Mouse (Mus musculus) heart, embryonic 10.5 days (tissue): Measurements from ENCODE around the gene Slc9a3. TPM values are rescaled to one million over a fixed set of nuclear protein-coding genes. Genes with fewer than 3 reads are reported as not detected.

Source experiments
- DNase-seq: peaks from one replicate; pipeline ENCODE4 v3.0.0-alpha.2; 2017; ENCODE audit warnings: low spot score
- H3K27ac ChIP-seq: fragments of 300-500 bp; sonication (generic); 2 replicates; pipeline ENCODE4 v1.5.1; 2016; ENCODE audit warnings: mild to moderate bottlenecking
- H3K27me3 ChIP-seq: fragments of 300-500 bp; sonication (generic); 2 replicates; pipeline ENCODE4 v1.6.1; 2016; ENCODE audit warnings: mild to moderate bottlenecking; ENCODE audit not compliant: poor library complexity, insufficient read depth, severe bottlenecking
- H3K36me3 ChIP-seq: fragments of 300-500 bp; sonication (generic); 2 replicates; pipeline ENCODE4 v1.6.1; 2016; ENCODE audit warnings: mild to moderate bottlenecking, moderate library complexity
- H3K4me1 ChIP-seq: fragments of 300-500 bp; sonication (generic); 2 replicates; pipeline ENCODE4 v1.6.1; 2016; ENCODE audit warnings: mild to moderate bottlenecking
- H3K4me3 ChIP-seq: fragments of 300-500 bp; sonication (generic); 2 replicates; pipeline ENCODE4 v1.5.1; 2016; ENCODE audit warnings: mild to moderate bottlenecking, moderate library complexity
- H3K9me3 ChIP-seq: fragments of 300-500 bp; sonication (generic); 2 replicates; pipeline ENCODE4 v1.6.1; 2016; ENCODE audit warnings: mild to moderate bottlenecking, moderate library complexity
- whole genome bisulfite sequencing: fragments of 180-500 bp; shearing (Covaris S2); methylation state at CpG from one replicate; pipeline ENCODE4 v1.1.7; 2016; 5-methylcytosine and 5-hydroxymethylcytosine counted together
- polyA plus RNA-seq: library from polyadenylated mRNA; unstranded; fragments of >200 nt; fragmentation: Nextera tagmentation; extraction: Ambion mirVana; gene quantifications from 2 replicates; pipeline ENCODE4 v1.2.1, GENCODE M21; 2016

Slc9a3 gene
- polyA plus RNA-seq, 1 experiment from 2014 or later = 0.04 TPM

GRCm38 (mm10) chr13:74113626-74114191 is 7.5 kb upstream of the Slc9a3 start:
- peaks cover 20% of the 10 kb centered on the region for H3K4me1 ChIP-seq
- H3K9me3 ChIP-seq = no peaks in the 10 kb centered on the region
- peaks cover 10% of the 10 kb centered on the region; the same call in 1 of the 2 replicates for H3K27me3 ChIP-seq
- WGBS = 65% methylated on average over 6 of the region's 6 CpGs
- no peak for DNase-seq
- no peak overlapping the region for H3K27ac ChIP-seq
- no peaks in the 10 kb centered on the region for H3K36me3 ChIP-seq
- no peak overlapping the region for H3K4me3 ChIP-seq

DNA sequence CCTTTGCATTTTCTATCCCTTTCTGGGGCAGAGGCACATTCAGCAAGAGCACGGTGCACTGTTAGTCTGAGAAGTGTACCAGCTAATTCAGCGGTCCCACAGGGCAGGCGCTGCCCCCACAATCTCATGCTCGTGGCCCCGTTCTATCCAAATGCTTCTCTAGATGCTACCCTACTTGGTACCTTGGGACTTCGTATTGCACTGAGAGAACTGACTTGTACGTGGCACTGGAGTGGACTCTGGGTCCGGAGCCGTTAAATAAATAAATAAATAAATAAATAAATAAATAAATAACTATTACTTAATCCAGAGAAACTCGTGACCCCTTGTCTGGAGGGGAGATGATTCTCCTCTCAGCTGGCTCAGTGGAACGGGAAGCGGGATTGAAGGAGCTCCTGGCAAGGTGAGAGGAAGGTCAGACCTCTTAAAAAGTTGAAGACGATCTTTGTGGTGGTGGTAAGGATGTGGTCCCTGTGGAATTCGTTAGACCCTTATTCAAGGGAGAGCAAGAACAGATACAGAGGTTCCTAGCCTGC is 606 bp downstream of the Slc9a3 start:
- peaks cover 85% of the 10 kb centered on the region for H3K27me3 ChIP-seq
- no peaks in the 10 kb centered on the region for H3K9me3 ChIP-seq
- peaks cover 9% of the 10 kb centered on the region; the same call in 1 of the 2 replicates for H3K4me1 ChIP-seq
- peak overlapping the region; percentile 60 for H3K4me3 ChIP-seq
- DNase-seq = no peak
- no peaks in the 10 kb centered on the region for H3K36me3 ChIP-seq
- H3K27ac ChIP-seq = no peak overlapping the region
- whole genome bisulfite sequencing = 32% methylated on average over 14 of the region's 14 CpGs

DNA sequence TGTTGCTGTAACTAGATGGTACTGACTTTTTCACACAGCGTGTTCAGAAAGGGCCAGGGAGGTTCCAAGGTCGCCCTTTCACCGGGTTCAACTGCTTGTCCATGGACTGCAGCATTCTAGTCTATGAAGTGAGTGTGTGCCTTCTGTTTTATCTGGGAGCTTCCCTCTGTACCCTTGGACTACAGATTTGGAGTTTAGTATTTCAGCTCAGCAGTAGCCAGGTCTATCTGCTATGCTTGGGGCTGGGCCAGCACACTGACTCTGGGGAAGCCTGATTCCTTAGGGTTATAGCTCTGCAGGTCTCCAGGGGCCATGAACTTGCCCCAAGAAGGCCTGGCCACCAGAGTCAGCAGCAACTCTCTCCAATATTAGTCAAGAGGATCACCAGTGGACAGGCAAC is 1.4 kb downstream of the Slc9a3 start:
- peaks cover 92% of the 10 kb centered on the region for H3K27me3 ChIP-seq
- WGBS = 64% methylated on average over 3 of the region's 3 CpGs

DNA sequence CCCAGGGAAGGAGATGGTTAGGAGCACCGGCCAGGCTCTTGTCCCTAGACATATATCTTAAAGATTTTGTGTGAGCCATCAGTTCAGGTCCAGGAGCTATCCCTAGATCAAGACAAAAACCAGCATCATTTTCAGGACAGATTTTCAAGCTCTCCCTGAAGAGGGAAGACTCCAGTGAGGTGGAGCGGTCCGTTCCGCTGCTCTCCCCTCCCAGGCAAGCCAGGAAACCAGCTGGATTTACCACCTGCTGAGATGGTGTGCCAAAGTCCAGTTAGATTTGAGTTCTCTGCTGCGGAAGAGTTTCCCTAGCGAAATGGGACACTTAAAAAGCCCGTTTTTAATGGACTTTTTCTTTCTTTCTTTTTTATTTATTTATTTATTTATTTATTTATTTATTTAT is 6.3 kb downstream of the Slc9a3 start:
- Histone ChIP-seq H3K36me3 (no peaks in the 10 kb centered on the region), H3K9me3 (no peaks in the 10 kb centered on the region), H3K27me3 (peaks cover 45% of the 10 kb centered on the region), H3K4me3 (no peak overlapping the region), H3K4me1 (no peaks in the 10 kb centered on the region), H3K27ac (no peak overlapping the region)
- no peak for DNase-seq
- WGBS = 75% methylated on average over 7 of the region's 7 CpGs

More for the DNA sequence above, 1.4 kb downstream of the Slc9a3 start:
- Histone ChIP-seq H3K4me3 (no peak overlapping the region), H3K27ac (no peak overlapping the region), H3K36me3 (no peaks in the 10 kb centered on the region), H3K9me3 (no peaks in the 10 kb centered on the region), H3K4me1 (peaks cover 9% of the 10 kb centered on the region; the same call in 1 of the 2 replicates)
- DNase-seq = no peak

DNA sequence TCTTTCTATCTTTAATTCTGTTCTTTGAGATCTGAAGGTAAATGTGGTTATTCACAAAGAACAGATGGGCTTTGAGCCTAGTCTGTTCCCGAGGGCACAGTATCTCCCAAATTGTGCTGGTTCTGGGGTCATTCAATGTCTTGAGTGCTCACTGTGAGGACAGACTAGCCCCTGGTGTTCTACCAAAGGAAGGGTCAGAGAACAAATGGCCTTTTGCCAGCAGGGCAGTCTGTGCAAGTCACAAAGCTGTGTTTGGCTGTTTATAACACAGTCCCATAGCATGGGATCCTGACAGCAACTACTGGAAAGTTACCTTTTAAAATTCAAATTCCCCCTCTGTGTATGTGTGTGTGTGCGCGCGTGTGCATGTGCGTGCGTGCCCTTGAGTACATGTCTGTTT is 8.7 kb downstream of the Slc9a3 start:
- DNase-seq = no peak

GRCm38 (mm10) chr13:74138906-74139647 is 17.8 kb downstream of the Slc9a3 start:
- Histone ChIP-seq H3K36me3 (no peaks in the 10 kb centered on the region), H3K27ac (no peak overlapping the region), H3K9me3 (no peaks in the 10 kb centered on the region), H3K27me3 (no peaks in the 10 kb centered on the region), H3K4me1 (peaks cover 2% of the 10 kb centered on the region; the same call in 1 of the 2 replicates), H3K4me3 (no peak overlapping the region)
- 78% methylated on average over 7 of the region's 7 CpGs for WGBS
- DNase-seq = no peak

More for the DNA sequence above, 8.7 kb downstream of the Slc9a3 start:
- Histone ChIP-seq H3K4me1 (no peaks in the 10 kb centered on the region), H3K36me3 (no peaks in the 10 kb centered on the region), H3K27me3 (peaks cover 22% of the 10 kb centered on the region; the same call in 1 of the 2 replicates), H3K27ac (no peak overlapping the region), H3K4me3 (no peak overlapping the region), H3K9me3 (no peaks in the 10 kb centered on the region)
- 85% methylated on average over 6 of the region's 6 CpGs for WGBS

GRCm38 (mm10) chr13:74140793-74141192 is 19.5 kb downstream of the Slc9a3 start:
- no peak for DNase-seq
- Histone ChIP-seq H3K9me3 (no peaks in the 10 kb centered on the region), H3K27me3 (no peaks in the 10 kb centered on the region), H3K36me3 (no peaks in the 10 kb centered on the region), H3K27ac (no peak overlapping the region), H3K4me3 (no peak overlapping the region), H3K4me1 (peaks cover 4% of the 10 kb centered on the region; the same call in 1 of the 2 replicates)
- 84% methylated on average over 6 of the region's 6 CpGs for WGBS

- Histone ChIP-seq H3K27ac (no peak overlapping the region), H3K9me3 (no peaks in the 10 kb centered on the region), H3K4me1 (peaks cover 4% of the 10 kb centered on the region; the same call in 1 of the 2 replicates), H3K27me3 (no peaks in the 10 kb centered on the region), H3K36me3 (no peaks in the 10 kb centered on the region), H3K4me3 (no peak overlapping the region)
- 67% methylated on average over 3 of the region's 3 CpGs for WGBS
- no peak for DNase-seq
Measured at GRCm38 (mm10) chr13:74143282-74143681, 22.0 kb downstream of the Slc9a3 start.

GRCm38 (mm10) chr13:74144120-74144884 is 23.0 kb downstream of the Slc9a3 start:
- 78% methylated on average over 7 of the region's 7 CpGs for WGBS
- Histone ChIP-seq H3K36me3 (no peaks in the 10 kb centered on the region), H3K4me3 (no peak overlapping the region), H3K4me1 (peaks cover 4% of the 10 kb centered on the region; the same call in 1 of the 2 replicates), H3K9me3 (no peaks in the 10 kb centered on the region), H3K27ac (peak overlapping the region; percentile 36; the same call in 1 of the 2 replicates), H3K27me3 (no peaks in the 10 kb centered on the region)
- no peak for DNase-seq

DNA sequence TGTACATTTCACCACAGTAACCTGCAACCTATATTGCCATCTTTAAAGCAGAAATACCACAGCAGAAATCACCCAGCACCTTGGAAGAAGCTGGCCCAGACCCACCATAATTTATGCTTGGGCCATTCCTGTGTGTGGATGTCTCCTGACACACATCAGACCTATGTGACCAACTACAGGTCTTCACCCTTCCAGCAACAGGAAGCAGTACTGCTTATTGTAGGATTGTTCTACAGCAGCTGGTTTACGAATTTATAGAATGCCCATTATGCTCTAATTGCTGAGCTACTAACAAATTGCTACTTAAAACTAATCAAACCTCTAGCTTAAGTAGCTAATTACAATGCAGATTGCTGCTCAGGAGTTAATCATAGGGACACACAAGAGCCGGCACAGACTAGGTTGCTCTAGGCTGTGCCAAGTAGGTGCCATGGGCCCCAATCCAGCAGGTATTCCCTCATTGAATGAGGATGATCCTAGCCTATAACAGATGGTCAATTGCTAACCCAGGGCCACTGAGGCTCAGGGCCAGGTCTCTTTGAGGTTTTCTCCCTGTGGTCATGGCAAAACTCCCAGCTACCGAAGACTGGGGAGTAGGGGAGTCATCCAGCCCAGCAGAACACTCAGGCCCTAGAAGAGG is 24.8 kb downstream of the Slc9a3 start:
- Histone ChIP-seq H3K4me1 (peaks cover 4% of the 10 kb centered on the region; the same call in 1 of the 2 replicates), H3K4me3 (no peak overlapping the region), H3K27me3 (no peaks in the 10 kb centered on the region), H3K9me3 (no peaks in the 10 kb centered on the region), H3K27ac (no peak overlapping the region), H3K36me3 (no peaks in the 10 kb centered on the region)
- no peak for DNase-seq
- WGBS = 79% methylated on average over 3 of the region's 3 CpGs

DNA sequence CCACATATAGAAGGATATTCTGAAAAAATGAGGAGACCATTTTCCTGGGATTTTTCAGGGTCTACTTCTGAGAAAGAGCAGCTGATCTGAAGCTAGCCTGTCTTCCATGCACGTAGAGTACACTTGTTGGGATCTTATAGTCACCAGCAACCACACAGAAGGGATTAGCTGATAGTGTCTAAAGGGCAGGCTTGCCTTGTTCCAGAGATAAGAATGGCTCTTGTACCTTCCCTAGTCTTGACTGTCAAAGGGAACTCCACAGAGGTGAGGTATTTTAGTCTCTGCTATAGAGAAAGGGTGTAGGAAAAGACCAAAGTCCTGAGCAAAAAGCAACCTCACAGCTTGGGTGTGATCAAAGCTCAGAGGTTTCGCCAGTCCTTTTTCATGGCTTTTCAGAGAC is 26.1 kb downstream of the Slc9a3 start:
- peaks cover 4% of the 10 kb centered on the region; the same call in 1 of the 2 replicates for H3K4me1 ChIP-seq
- H3K4me3 ChIP-seq = no peak overlapping the region
- no peaks in the 10 kb centered on the region for H3K9me3 ChIP-seq
- no peak overlapping the region for H3K27ac ChIP-seq
- 70% methylated on average over 2 of the region's 2 CpGs for WGBS
- no peaks in the 10 kb centered on the region for H3K27me3 ChIP-seq
- no peaks in the 10 kb centered on the region for H3K36me3 ChIP-seq
- DNase-seq = no peak

DNA sequence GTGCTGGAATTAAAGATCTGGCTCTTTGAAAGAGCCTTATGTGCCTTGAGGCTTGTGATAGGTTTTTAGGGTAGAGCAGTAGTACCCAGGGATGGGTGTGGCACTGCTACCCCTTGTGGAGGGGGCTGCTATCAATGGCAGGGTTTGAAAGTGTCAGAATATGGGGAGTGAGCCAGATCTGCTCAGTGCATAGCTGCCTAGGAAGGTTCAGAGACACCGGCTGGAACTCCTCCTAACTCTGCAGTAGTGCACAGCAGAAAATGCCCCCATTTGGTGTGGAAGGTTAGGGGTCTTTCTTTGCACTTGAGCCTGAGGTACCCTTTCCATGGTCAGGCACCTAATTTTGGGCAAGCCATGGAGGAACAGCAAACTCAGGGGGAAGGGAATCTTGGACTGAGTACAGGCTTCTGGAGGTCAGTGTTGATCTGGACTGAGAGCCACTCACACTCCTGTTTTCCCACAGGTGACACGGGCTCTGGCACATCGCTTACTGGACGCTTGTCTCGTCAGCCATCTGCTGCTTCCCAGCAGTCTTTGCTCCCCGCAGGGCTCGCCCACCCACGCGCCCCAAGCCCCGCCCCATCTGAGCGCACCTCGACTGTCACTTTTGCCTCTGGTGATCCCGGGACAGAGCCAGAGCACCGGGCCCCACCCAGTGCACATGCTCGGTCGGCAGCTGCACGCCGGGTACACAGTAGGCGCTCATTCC is 45.2 kb downstream of the Slc9a3 start:
- Histone ChIP-seq H3K4me3 (peak overlapping the region; percentile 67), H3K36me3 (peaks cover 16% of the 10 kb centered on the region), H3K4me1 (peaks cover 14% of the 10 kb centered on the region), H3K27ac (peak overlapping the region; percentile 84), H3K27me3 (no peaks in the 10 kb centered on the region), H3K9me3 (no peaks in the 10 kb centered on the region)
- DNase-seq = peak; percentile 90
- 9% methylated on average over 19 of the region's 19 CpGs for WGBS
